Mouse (Mus musculus) cerebellum, adult 2 months (tissue): Measurements from ENCODE around the gene Det1.

Experiments
- CTCF ChIP-seq: fragments of 200-500 bp; IDR thresholded peaks from 2 replicates; pipeline ENCODE4 v1.5.1; 2011; ENCODE audit warnings: low read depth, mild to moderate bottlenecking, control low read depth, low read length, moderate library complexity, borderline replicate concordance; ENCODE audit not compliant: insufficient read depth
- POLR2A ChIP-seq: fragments of 200-500 bp; IDR thresholded peaks from 2 replicates; pipeline ENCODE4 v1.6.1; 2011; ENCODE audit warnings: low read length, control low read depth, borderline replicate concordance; ENCODE audit not compliant: insufficient read depth

DNA sequence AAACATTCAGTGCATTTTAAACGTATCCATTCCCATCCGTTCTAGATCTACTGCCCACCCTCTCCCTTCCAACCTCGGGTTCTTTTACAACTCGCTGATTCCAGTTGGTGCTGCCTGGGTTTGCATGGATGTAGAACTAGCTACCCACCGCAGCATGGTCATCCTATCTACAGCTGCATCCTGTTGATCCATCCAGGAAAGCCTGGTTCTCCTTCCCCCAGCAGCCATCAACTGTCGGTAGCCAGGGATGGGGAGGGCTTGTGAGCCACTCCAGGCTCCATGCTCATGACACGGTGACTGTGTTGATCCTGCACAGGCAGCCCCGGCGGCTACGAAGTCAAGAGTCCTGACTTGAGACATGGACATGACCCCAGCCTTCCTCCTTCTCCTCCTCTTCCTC lies 46.9 kb upstream of the Det1 start:
- TF ChIP-seq POLR2A: no peak
- no peak for TF ChIP-seq CTCF
